Mouse (Mus musculus) intestine, postnatal 0 days (tissue): ENCODE results near the gene Nrxn1. TPM values are rescaled to one million over a fixed set of nuclear protein-coding genes. Genes with fewer than 3 reads are reported as not detected.

ENCODE experiments used
- ATAC-seq: fragments of 200-750 bp; cut with Nextera tagmentation; 2 replicates; pipeline ENCODE4 v1.8.0; 2017; ENCODE audit warnings: mild to moderate bottlenecking, moderate TSS enrichment, moderate library complexity
- H3K27ac ChIP-seq: fragments of 300-500 bp; sonication (generic); 2 replicates; pipeline ENCODE4 v1.5.1; 2014; ENCODE audit warnings: mild to moderate bottlenecking, low read depth, low read length, moderate library complexity
- H3K27me3 ChIP-seq: fragments of 300-500 bp; sonication (generic); replicated peaks from 2 replicates; pipeline ENCODE4 v1.6.1; 2014; ENCODE audit warnings: low read length, mixed read lengths; ENCODE audit not compliant: control insufficient read depth, insufficient read depth
- H3K36me3 ChIP-seq: fragments of 300-500 bp; sonication (generic); 2 replicates; pipeline ENCODE4 v1.6.1; 2014; ENCODE audit warnings: mild to moderate bottlenecking, moderate library complexity; ENCODE audit not compliant: control insufficient read depth, insufficient read depth
- H3K4me1 ChIP-seq: fragments of 300-500 bp; sonication (generic); replicated peaks from 2 replicates; pipeline ENCODE4 v1.6.1; 2014; ENCODE audit warnings: antibody characterized with exemption, low read length, mixed read lengths; ENCODE audit not compliant: control insufficient read depth, insufficient read depth
- H3K4me2 ChIP-seq: fragments of 300-500 bp; sonication (generic); replicated peaks from 2 replicates; pipeline ENCODE4 v1.6.1; 2014; ENCODE audit warnings: low read depth, mild to moderate bottlenecking, moderate library complexity
- H3K4me3 ChIP-seq: fragments of 300-500 bp; sonication (generic); 2 replicates; pipeline ENCODE4 v1.5.1; 2014; ENCODE audit warnings: low read depth, low read length
- H3K9ac ChIP-seq: fragments of 300-500 bp; sonication (generic); 2 replicates; pipeline ENCODE4 v1.6.1; 2014; ENCODE audit warnings: mild to moderate bottlenecking, low read depth, low read length
- H3K9me3 ChIP-seq: fragments of 300-500 bp; sonication (generic); 2 replicates; pipeline ENCODE4 v1.6.1; 2016; ENCODE audit warnings: mixed run types; ENCODE audit not compliant: control insufficient read depth
- CTCF ChIP-seq: sonication (generic); IDR thresholded peaks from 2 replicates; pipeline ENCODE4 v1.5.1; 2016; ENCODE audit warnings: low read depth, mild to moderate bottlenecking, control low read depth, antibody characterized with exemption, moderate library complexity
- WGBS: fragments of 180-500 bp; shearing (Covaris S2); extraction: QIAGEN DNeasy Blood & Tissue Kit; methylation state at CpG from one replicate; pipeline ENCODE4 v1.1.7; 2014; 5-methylcytosine and 5-hydroxymethylcytosine counted together
- polyA plus RNA-seq: library from polyadenylated mRNA; unstranded; fragments of >200 nt; fragmentation: Nextera tagmentation; extraction: Ambion mirVana; gene quantifications from 2 replicates; pipeline ENCODE4 v1.2.1, GENCODE M21; 2015

Gene Nrxn1
- polyA plus RNA-seq, 1 experiment from 2014 or later, result 0.99 TPM

GRCm38 (mm10) chr17:91074780-91075179, 18.1 kb downstream of the Nrxn1 start:
- Histone ChIP-seq H3K36me3 (no peaks in the 10 kb centered on the region), H3K4me1 (no peaks in the 10 kb centered on the region), H3K4me2 (no peak overlapping the region), H3K27ac (no peak overlapping the region), H3K4me3 (no peak overlapping the region), H3K9me3 (no peaks in the 10 kb centered on the region), H3K9ac (no peak overlapping the region), H3K27me3 (no peaks in the 10 kb centered on the region)
- 84% methylated on average over 5 of the region's 5 CpGs for WGBS
- ATAC-seq, result no peak
- TF ChIP-seq CTCF, result no peak

- H3K9me3 ChIP-seq, result no peaks in the 10 kb centered on the region
- H3K36me3 ChIP-seq, result no peaks in the 10 kb centered on the region
- WGBS, result 80% methylated on average over 7 of the region's 7 CpGs
- TF ChIP-seq CTCF, result no peak
- H3K9ac ChIP-seq, result no peak overlapping the region
- no peak for ATAC-seq
- no peak overlapping the region for H3K4me3 ChIP-seq
- H3K27ac ChIP-seq, result no peak overlapping the region
- no peaks in the 10 kb centered on the region for H3K27me3 ChIP-seq
- no peaks in the 10 kb centered on the region for H3K4me1 ChIP-seq
- no peak overlapping the region for H3K4me2 ChIP-seq
These were observed 59.4 kb downstream of the Nrxn1 start for GRCm38 (mm10) chr17:91033466-91033865.

- Histone ChIP-seq H3K4me3 (no peak overlapping the region), H3K27me3 (no peaks in the 10 kb centered on the region), H3K9ac (no peak overlapping the region), H3K9me3 (no peaks in the 10 kb centered on the region), H3K27ac (no peak overlapping the region), H3K4me2 (no peak overlapping the region), H3K4me1 (no peaks in the 10 kb centered on the region), H3K36me3 (no peaks in the 10 kb centered on the region)
- 34% methylated on average over 2 of the region's 2 CpGs for WGBS
- no peak for TF ChIP-seq CTCF
- ATAC-seq, result no peak
These were observed 67.7 kb downstream of the Nrxn1 start for GRCm38 (mm10) chr17:91025061-91025623.

- H3K27me3 ChIP-seq, result no peaks in the 10 kb centered on the region
- TF ChIP-seq CTCF, result no peak
- WGBS, result 76% methylated on average over 5 of the region's 5 CpGs
- H3K4me3 ChIP-seq, result no peak overlapping the region
- no peaks in the 10 kb centered on the region for H3K4me1 ChIP-seq
- H3K9ac ChIP-seq, result no peak overlapping the region
- H3K36me3 ChIP-seq, result no peaks in the 10 kb centered on the region
- no peak overlapping the region for H3K27ac ChIP-seq
- no peak overlapping the region for H3K4me2 ChIP-seq
- no peak for ATAC-seq
- H3K9me3 ChIP-seq, result no peaks in the 10 kb centered on the region
These were observed 85.3 kb downstream of the Nrxn1 start for GRCm38 (mm10) chr17:91007385-91008089.

- no peak overlapping the region for H3K4me2 ChIP-seq
- H3K27me3 ChIP-seq, result no peaks in the 10 kb centered on the region
- H3K4me1 ChIP-seq, result no peaks in the 10 kb centered on the region
- H3K27ac ChIP-seq, result no peak overlapping the region
- H3K9ac ChIP-seq, result no peak overlapping the region
- no peak overlapping the region for H3K4me3 ChIP-seq
- H3K36me3 ChIP-seq, result no peaks in the 10 kb centered on the region
- no peaks in the 10 kb centered on the region for H3K9me3 ChIP-seq
- no peak for TF ChIP-seq CTCF
- no peak for ATAC-seq
These were observed 92.5 kb downstream of the Nrxn1 start for GRCm38 (mm10) chr17:91000389-91000788.

- TF ChIP-seq CTCF, result no peak
These were observed 93.2 kb downstream of the Nrxn1 start for GRCm38 (mm10) chr17:90999667-91000154.

More at GRCm38 (mm10) chr17:90999667-91000154, 93.2 kb downstream of the Nrxn1 start:
- H3K27ac ChIP-seq, result no peak overlapping the region
- WGBS, result 78% methylated on average over 4 of the region's 4 CpGs
- H3K4me2 ChIP-seq, result no peak overlapping the region
- H3K36me3 ChIP-seq, result no peaks in the 10 kb centered on the region
- ATAC-seq, result no peak
- no peak overlapping the region for H3K4me3 ChIP-seq
- no peaks in the 10 kb centered on the region for H3K27me3 ChIP-seq
- H3K4me1 ChIP-seq, result no peaks in the 10 kb centered on the region
- no peak overlapping the region for H3K9ac ChIP-seq
- H3K9me3 ChIP-seq, result no peaks in the 10 kb centered on the region
